Mouse (Mus musculus) ovary, postnatal 14 days (tissue): ENCODE measurements around the gene Efcab6.
A peak's percentile ranks its signal among the peaks of the same experiment; 100 is the strongest.

Experiments
- DNase-seq: peaks from one replicate; pipeline ENCODE4 v3.0.0; 2022; ENCODE audit warnings: low spot score

Gene Efcab6

DNA sequence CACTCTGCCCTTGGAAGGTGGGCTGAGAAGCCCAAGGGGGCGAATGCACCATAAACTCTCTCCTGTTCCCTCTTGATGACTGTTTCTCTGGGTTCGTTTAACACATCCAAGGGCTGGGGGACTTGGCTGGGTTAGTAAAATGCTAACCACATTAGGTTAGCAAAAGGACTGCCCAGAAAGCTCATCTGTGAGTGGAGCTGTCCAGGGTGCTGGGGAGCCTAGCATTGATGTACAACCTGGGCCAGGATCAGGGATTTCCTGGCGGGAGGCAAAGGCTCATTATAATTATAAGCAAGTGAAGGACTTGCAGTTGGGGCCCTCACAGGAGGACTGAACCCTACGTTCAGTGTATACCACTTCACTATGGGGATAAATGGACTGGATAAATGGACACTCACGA lies 185.3 kb downstream of the Efcab6 start:
- peak; percentile 25 for DNase-seq

DNA sequence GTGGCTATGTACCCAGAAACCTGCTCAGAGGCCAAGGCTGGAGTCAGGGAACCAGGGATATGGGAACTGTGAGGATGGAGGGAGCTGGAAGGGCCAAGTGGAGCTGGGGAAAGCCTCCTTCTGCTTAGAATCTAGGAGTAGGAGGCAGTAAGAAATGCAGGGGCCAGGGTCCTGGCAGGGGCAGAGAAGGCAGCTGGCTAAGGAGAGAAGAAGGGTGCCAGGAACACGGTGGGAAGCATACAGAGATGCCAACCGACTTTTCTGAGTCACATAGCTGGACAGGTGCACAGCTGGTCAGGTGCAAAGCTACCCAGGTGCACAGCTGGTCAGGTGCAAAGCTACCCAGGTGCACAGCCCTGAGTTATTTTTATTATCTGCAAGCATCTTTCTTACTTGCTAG lies 187.3 kb downstream of the Efcab6 start:
- no peak for DNase-seq

DNA sequence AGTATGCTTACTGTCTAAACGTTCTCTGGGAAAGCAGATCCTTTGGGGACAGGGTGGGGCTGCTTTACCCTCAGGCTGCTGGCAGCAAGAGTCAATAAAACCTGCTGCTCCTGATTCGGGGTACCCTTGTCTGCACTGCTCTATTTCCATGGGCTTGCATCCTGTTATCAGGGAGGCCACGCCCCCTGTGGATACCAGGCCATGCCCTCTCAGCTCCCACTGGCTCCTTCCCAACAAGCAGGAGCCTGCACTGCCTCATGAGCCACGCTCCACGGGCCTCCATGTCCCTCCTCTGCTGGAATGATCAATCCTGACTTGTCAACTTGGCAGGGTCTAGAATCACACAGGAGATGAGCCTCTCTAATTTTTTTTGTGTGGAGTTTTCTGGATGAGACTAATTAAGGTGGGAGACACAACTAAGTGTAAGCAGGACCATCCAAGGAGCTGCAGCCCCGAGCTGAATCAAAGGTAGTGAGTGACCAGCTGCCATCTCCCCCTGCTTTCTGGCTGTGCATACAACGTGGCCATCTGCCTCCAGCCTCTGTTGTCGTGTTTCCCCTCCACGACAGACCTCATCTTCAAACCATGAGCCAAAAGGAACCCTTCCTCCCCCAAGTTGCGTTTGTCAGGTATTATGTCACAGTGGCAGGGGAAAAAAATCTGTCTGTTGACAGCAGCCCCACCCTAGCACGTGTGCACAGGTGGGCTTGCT lies 187.9 kb downstream of the Efcab6 start:
- DNase-seq, result no peak

DNA sequence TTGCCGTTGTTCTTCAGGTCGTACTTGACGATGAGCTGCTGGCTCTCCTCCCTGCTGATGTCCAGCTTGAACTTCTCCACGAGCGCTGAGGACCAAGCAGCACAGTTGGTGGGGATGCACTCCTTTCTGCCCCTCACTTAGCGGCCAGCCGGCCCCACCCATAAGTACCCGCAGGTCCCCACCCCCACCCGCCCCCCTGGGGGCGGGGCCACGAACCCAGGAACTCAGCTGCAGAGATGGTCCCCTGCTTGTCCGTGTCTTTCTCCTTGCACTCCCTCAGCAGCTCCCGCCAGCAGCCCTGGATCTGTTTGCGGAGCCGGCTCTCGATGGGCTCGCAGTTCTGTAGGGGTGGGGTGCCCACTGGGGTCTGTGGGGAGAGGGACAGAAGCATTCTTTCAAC lies 194.2 kb downstream of the Efcab6 start:
- DNase-seq, result no peak

DNA sequence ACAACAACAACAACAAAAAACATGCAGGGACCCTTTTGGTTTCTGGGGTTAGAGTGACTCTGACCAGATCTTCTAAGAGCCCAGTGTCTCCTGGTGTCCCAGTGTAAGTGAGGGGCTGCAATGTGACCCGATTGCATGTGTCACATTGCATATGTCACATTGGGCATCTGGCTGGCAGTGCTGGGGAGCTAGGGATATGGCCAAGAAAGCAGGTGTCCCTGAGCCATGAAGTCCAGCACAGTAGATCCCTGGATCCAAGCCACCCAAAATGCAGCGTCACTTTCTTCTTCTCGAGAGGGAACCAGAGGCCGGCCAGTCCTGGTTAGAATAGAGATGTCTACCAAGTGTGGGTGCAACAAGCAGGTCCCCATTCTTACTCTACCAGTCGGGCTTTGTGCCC lies 199.6 kb downstream of the Efcab6 start:
- DNase-seq, result no peak

DNA sequence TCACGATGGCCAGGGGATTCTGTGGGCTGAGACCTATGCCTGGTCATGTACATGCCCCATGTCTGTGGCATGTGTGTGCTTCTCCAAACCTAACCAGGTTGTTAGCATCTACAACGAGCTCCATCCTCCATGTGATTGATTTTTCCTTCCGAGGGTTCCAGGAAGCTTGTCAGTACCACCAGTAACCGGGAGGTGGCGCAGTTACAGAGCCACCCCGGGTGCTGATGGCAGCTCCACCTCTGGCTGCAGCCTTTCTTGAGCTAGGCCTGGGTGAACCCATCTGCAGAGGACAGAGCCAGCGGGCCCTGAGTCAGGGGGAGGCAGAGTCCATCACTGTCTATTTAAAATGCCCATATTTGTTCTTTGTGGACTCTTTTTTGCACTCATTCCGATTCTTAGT lies 208.1 kb downstream of the Efcab6 start:
- peak; percentile 61 for DNase-seq

DNA sequence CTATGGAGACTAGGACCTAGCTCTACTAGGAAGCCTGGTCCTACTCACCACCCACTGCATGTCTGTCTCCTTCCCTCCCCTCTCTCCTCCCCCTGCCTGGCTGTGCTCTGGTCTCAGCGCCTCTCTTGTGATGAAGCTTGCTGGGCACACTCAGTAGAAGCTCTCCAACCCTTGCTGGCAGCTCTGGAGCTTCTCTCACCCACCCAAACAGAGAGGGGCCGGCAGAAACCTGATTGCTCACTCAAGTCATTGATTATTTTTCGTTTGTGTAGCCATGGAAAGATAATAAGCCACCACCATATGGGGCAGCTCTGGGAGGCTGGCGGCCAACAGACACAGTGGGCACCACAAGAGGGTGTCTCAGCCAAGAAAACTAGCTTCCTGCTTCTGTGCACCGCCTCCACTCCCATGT lies 211.8 kb downstream of the Efcab6 start:
- DNase-seq, result no peak

DNA sequence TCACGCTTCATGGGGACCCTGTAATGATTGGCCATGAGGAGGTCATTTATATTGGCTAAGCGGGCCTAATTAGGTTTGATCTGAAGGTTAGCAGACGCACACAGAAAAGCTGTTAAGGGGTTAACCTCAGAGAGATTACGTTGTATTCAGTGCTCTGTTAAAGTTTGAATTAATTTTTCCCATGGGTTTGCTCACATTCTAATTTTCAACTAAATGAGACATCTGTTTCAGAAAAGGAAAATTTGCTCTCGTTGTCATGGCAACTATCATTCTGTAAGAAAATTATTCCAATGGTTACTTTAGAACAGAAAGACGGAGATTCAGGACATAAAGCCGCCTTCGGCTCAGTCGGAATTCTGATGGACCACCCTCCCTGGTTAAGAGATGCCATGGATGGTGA lies 217.0 kb downstream of the Efcab6 start:
- DNase-seq, result no peak

DNA sequence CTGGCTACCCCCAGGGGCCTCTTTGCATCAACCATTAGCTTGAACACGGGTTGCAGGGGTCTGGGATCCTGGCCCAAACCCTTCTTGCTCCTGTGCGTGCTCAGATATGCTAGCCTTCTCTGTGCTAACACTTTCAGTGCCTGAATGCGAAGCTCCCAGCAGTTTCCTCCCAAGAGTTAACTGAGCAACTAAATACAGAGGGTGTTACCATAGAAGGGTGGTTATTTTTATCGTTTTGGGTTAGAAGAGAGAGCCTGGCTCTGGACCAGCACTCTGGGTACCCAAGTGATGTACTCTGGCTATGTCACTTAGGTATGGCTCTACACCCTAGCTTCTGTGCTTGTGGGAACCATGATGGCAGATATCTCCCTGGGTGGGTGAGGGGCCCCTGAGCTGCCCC lies 217.7 kb downstream of the Efcab6 start:
- no peak for DNase-seq

DNA sequence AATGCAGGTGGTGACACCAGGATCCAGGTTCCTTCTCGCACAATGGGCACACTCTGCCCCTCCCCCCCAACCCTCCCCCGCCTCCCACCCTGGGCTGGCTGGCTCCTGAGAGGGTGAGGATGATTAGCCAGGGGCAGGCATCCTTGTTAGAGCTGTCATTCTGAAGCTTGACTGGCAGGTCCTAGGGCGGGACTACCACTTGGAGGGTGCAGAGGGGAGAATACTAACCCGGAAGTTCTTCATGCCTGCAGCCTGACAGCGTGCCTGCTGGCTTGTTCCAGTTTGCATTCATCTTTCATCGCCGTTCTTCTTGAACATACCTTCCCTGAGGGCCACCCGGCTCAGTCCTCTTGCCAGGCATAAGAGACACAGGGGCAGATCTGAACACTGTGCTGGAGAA lies 218.6 kb downstream of the Efcab6 start:
- DNase-seq, result no peak

DNA sequence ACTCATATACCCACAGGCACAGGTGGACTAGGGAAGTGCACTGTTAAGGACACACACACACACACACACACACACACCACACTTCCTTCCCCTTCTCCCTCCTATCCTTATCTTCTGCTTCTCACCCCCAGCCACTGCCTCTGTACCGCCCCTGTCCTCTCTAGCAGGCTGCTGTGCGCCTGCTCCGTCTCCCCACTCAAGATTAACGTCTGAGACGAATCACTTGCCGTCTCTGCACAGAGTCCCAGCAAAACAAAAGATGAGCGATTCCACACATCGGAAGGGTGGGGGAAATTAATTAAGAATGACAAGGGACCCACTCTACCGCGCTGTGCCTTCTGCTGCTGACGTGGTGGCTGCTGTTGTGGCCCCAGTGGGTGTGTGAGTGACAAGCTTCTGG lies 219.4 kb downstream of the Efcab6 start:
- no peak for DNase-seq

DNA sequence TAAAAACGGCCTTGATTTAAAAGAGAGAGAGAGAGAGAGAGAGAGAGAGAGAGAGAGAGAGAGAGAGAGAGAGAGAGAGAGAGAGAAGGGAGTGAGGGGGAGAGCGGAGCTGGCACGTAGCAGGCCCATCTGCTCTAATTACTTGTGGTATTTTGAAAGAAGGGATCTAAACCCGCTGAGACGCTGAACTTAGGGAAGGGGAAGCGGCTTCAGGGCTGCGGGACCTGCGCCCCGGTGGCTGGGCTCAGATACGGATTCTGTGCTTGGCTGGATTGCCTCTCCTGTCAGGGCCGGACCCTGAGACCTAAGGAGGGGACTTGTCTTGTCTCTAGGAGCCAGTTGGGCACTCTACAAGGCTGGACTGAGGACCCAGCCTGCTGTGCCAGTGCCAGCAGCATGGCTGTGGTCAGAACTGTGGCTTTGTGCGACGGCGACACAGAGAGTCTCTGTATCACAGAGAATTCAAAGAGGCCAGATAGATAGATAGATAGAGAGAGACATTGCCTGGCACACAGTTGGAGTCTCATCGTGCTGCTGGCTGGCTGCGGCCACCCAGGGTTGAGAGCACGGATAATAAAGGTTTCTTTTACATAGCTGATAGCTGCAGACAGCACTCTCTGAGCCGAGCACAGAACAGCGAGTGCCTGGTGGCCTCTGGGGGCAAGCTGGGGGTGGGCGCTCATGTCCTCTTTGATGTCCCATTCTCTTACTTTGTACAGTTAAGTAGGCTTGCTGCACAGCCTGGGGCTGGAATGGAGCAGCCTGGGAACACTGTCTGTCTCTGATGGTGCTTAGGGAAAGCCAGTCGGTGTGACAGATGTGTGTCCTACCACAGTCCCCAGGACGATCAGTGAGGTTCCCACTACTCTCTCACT lies 222.0 kb downstream of the Efcab6 start:
- DNase-seq, result no peak

DNA sequence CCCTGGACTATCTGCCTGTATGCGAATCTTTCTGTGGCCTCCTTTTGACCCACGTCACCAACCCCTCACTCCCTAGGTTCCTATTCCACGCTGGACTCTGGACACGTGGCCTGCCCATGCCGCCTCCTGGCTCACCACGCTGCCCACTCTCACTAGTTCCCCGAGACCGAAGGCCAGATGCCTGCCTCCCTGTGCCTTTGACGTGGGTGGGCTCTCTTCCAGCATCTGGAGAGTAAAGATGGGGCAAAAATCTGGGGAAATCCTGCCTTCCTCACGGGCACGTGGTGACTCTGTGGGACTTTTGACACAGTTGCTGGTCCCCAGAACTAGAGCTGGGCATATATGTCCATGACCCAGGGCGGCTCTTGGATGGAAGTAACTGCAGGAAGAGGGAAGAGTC lies 222.8 kb downstream of the Efcab6 start:
- no peak for DNase-seq

DNA sequence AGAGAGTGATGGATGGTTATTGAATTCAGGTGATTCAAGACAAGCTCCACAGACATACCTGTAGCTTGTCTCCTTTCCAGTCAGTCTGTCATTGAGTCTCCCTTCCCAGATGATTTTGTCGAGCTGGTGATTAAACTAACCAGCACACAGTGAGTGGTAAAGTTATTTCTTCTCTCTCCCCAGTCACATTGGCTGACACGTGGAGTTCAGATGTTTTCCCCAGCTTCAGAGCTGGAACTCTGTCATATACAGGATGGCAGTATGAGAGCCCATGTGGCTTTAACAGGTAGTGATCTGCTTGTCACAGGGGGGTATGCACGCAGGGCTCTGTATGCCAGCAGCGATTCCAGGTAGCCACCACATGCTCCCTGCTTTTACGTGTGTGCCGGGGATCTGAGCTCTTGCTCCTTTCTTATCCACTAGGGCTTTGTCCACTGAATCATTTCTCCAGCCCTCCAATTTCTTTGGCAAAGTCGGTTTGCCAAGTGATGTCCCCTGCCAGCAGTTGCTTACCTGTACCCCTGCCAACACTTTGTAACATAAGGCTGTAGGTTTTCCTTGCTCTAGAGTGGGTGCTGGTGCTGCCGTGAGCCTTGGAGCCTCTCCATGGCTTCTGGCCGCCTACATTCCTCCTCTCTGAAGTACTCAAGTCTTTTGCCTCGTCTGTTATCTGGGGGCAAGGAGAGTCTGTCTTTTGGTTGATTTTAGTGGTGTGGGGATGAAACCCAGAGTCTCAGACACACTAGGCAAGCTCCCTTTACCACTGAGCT lies 224.0 kb downstream of the Efcab6 start:
- no peak for DNase-seq

DNA sequence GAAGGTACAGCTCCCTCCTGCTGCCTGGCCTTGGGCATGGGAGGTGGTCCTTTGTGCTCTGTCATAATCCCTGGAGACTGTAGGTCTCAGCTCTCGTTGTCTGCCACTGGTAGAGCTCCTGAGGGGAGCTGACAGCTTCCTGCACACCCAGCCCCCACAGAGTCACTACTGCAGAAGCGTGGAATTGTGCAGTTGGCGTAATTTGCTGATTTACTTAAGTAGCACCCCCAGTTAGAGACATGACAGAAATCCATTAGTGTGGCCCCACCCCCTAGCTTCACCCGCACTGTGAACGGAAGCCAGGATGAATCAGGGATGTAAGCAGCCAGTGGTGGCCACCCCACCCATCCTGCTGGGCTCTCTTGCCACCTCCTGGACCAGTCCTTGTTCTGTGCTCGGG lies 232.9 kb downstream of the Efcab6 start:
- no peak for DNase-seq

DNA sequence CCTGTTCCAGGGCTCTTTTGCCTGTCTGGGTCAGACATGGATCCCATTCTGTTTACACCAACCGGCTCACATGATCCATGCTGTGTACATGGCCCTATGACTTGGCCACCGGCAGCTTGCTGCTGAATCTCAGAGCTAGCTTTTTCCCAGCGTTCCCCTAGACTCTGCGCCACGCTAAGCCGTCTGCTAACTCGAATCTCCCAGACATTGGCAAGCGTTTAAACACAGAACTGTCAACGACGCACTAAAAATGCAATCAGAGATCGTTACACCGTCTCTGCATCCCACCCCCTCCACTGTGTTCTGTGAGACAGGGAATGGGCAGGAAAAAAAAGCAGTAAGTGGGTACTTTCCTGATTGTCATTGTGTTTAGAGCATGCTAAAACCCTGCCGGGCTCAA lies 236.0 kb downstream of the Efcab6 start:
- no peak for DNase-seq

DNA sequence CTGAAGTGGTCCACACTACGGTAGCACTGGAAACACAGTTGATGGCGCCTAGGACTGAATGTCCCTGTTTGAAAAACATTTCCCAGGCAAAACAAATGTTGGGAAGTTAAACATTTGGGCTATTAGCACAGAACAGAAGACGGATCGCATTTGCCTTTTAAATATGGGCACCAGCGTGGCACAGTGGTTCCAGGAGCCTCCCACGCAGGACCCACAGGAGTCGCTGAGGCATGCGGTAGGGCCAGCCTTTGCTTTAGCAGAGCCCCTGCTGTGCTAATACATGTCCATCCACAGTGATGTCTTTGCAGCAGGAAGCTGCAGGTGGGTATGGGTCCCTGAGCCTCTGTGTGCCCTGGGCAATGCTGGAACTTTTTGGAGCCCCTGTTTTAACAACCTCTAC lies 237.2 kb downstream of the Efcab6 start:
- DNase-seq, result no peak
